Mouse (Mus musculus) E14TG2a.4 (cell line): ENCODE measurements around the gene Gng7.

ENCODE experiments used
- CTCF ChIP-seq: conservative IDR thresholded peaks from 2 replicates; pipeline ENCODE4 v1.5.1; 2014; ENCODE audit warnings: low read length
- NANOG ChIP-seq: IDR thresholded peaks from 2 replicates; pipeline ENCODE4 v1.6.1; 2014; ENCODE audit warnings: borderline replicate concordance, low read length, mixed read lengths

DNA sequence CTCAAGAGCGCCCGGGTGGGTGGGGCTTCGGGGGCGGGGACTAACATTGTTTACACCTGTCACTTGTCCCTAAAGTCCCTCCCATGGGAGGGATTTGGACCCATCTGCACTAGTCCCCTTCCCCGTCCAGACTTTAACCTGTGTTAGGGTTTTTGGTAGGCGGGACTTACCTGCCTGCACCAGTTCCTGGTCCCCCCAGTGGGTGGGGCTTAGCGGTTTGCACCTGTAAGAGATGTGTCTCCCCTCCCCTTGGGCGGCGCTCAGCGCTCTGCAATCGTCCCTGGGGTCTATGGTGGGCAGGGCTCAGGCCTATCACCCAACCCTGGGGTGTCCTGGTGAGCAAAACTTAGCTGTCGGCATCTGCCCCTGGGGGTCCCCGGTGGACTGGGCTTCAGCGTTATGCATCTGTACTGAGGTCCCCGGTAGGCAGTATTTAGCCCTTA lies 97.4 kb downstream of the Gng7 start:
- TF ChIP-seq CTCF (no peak), NANOG (no peak)
